Mouse (Mus musculus): ENCODE results near the gene 5430419D17Rik.

DNA sequence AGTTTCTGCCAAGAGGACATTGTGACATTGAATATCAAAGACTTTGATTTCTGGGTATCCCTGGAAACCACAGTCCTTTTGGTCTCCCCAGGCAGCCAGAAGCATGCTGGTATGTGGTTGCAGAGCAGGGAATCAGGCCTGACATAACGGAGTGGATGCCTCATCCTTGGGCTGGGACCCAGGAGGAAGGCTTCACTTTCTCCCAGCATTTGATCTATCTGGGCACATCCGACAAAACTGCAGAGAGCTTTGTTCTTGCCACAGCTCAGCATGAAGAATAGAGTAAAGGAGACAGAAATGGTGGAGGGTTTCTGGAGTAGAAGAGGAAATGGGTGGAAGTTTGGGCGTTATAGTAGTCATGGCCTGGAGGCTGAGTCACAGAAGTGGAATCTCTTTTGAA is 41.0 kb upstream of the 5430419D17Rik start:
- TF ChIP-seq CTCF (IDR thresholded peaks at IDR 0.05; ENCODE audit: low read depth) (no peak), EP300 (IDR thresholded peaks at IDR 0.05; ENCODE audit: low read depth) (no peak)
